Mouse (Mus musculus): ENCODE data around the gene Aqp2. TPM values are rescaled to one million over a fixed set of nuclear protein-coding genes. Genes with fewer than 3 reads are reported as not detected.

The Aqp2 gene
- total and polyA plus RNA-seq, 3 experiments: not detected

DNA sequence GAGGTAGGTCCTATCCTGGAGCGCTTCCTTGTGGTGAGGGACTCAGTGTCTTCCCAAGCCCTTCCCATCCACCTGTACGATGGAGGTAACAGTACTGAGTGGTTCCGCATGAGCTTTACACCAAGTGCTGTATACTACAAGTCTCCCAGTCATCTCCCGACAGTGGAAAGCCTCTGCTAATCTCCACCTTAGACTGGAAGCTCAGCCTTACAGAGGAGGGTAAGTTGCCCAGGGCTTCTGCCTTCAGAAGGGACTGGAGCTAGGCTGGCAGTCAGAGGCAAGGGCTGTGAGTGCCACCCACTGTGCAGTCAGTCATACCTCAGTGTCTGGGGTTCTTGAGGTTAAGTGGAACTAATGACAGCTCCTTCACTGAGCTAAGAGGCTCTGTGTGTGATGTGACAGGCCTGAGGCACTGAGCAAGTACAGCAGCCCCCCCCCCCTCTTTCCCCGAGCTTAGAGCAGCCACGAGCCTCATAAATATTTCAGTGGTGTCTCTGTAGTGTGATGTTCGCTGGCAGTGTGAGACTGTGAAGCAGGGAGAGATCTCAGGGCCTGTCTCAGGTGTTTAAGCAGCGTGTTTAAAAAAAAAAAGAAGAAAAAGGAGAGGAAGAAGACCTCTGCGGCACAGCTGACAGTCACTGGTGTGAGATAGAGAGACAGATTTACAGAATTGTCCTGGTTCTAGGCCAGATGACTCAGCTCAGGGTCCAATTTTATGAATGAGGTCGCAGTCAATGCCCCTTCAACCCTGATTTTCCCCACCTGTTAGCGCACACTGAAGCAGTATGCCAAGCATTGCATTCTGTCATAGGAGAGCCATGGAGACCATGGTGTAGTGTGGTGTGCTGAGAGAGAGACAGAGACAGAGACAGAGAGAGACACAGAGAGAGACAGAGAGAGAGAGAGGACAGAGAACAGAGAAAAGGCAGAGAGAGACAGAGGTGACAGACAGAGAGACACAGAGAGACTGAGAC is 41.7 kb upstream of the Aqp2 start:
- Histone ChIP-seq H3K9ac (ENCODE audit: control insufficient read depth, low read depth, low read length, poor library complexity, severe bottlenecking) (no peak overlapping the region), H3K27me3 (ENCODE audit: control insufficient read depth in 1 of 2, insufficient read depth in 2 of 2, low read length in 2 of 2) (peaks cover 34 to 45% of the 10 kb centered on the region in 2 experiments)
- TF ChIP-seq MAZ (IDR thresholded peaks at IDR 0.05; ENCODE audit: low read depth, low read length): no peak
- TF ChIP-seq TBP (IDR thresholded peaks at IDR 0.05; ENCODE audit: low read depth, low read length): no peak
- TF ChIP-seq CHD2 (IDR thresholded peaks at IDR 0.05; ENCODE audit: low read length): no peak

DNA sequence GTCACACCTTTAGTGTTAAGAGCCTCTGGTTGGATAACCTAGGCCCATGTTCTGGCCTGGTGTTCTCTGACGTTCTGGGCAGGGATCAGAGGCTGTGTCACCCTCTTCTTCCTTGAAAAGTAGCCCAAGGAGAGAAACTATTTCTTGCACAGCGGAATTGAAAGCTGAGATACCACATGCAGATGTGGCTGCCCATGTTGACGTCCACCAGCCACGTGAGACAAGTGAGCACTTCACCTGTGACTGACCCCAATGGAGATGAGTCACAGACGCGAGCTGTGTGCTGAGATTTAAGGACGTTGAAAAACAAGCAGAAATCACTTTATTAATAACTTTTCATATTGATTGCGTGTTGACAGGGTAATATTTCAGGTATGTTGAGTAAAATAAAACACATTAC is 39.0 kb upstream of the Aqp2 start:
- H3K4me1 ChIP-seq (ENCODE audit: control insufficient read depth in 1 of 2, insufficient read depth in 2 of 2, low read length in 2 of 2): no peaks in the 10 kb centered on the region
- no peak for DNase-seq (ENCODE audit: low read depth, low spot score)
- no peaks in the 10 kb centered on the region for H3K36me3 ChIP-seq (ENCODE audit: control insufficient read depth in 1 of 2, insufficient read depth in 2 of 2, low read length in 2 of 2)
- peaks cover 38 to 56% of the 10 kb centered on the region in 2 experiments for H3K27me3 ChIP-seq (ENCODE audit: control insufficient read depth in 1 of 2, insufficient read depth in 2 of 2, low read length in 2 of 2)
- H3K79me2 ChIP-seq (ENCODE audit: control insufficient read depth, insufficient read depth, low read length, poor library complexity): no peaks in the 10 kb centered on the region
- H3K9ac ChIP-seq (ENCODE audit: control insufficient read depth, low read depth, low read length, poor library complexity, severe bottlenecking): no peak overlapping the region
- no peak overlapping the region for H3K27ac ChIP-seq (ENCODE audit: control insufficient read depth, low read depth, low read length)
- TF ChIP-seq MYB (IDR thresholded peaks at IDR 0.05; ENCODE audit: low read depth, low read length) (no peak), RAD21 (IDR thresholded peaks at IDR 0.05; ENCODE audit: low read depth, low read length) (no peak), ZKSCAN1 (IDR thresholded peaks at IDR 0.05; ENCODE audit: low read depth, low read length) (no peak)
- H3K9me3 ChIP-seq (replicated peaks; ENCODE audit: insufficient read depth, low read length): no peaks in the 10 kb centered on the region
- H3K4me3 ChIP-seq (ENCODE audit: control insufficient read depth in 1 of 2, insufficient read depth in 1 of 2, low read depth in 2 of 2, low read length in 2 of 2): no peak overlapping the region

More for the DNA sequence above, 41.7 kb upstream of the Aqp2 start:
- DNase-seq (ENCODE audit: low read depth, low spot score): no peak
- H3K4me1 ChIP-seq (ENCODE audit: control insufficient read depth in 1 of 2, insufficient read depth in 2 of 2, low read length in 2 of 2): no peaks in the 10 kb centered on the region
- no peaks in the 10 kb centered on the region for H3K36me3 ChIP-seq (ENCODE audit: control insufficient read depth in 1 of 2, insufficient read depth in 2 of 2, low read length in 2 of 2)
- no peak overlapping the region for H3K27ac ChIP-seq (ENCODE audit: control insufficient read depth, low read depth, low read length)
- H3K79me2 ChIP-seq (ENCODE audit: control insufficient read depth, insufficient read depth, low read length, poor library complexity): no peaks in the 10 kb centered on the region
- no peak overlapping the region for H3K4me3 ChIP-seq (ENCODE audit: control insufficient read depth in 1 of 2, insufficient read depth in 1 of 2, low read depth in 2 of 2, low read length in 2 of 2)
- no peaks in the 10 kb centered on the region for H3K9me3 ChIP-seq (replicated peaks; ENCODE audit: insufficient read depth, low read length)

DNA sequence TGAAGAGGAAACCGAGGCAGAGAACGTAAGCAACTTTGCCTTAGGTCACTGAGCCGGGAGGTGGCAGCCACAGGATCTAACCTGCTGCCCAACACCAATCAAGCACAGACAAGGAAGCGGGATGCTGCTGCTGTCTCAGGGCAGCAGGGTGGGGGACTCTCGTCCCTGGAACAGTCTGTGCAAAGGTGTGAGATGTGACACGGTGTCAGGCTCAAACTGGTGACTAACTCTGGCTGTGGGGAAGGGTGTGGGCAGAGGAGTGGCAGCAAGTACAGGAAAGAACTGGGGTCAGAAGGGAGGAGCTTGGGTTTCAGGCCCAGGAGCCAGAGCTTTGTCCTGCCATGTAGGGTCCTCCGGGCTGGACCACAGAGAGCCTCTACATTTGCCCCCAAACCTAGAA is 34.8 kb upstream of the Aqp2 start:
- Histone ChIP-seq H3K4me3 (ENCODE audit: control insufficient read depth in 1 of 2, insufficient read depth in 1 of 2, low read depth in 2 of 2, low read length in 2 of 2) (no peak overlapping the region), H3K4me1 (ENCODE audit: control insufficient read depth in 1 of 2, insufficient read depth in 2 of 2, low read length in 2 of 2) (no peaks in the 10 kb centered on the region), H3K27me3 (ENCODE audit: control insufficient read depth in 1 of 2, insufficient read depth in 2 of 2, low read length in 2 of 2) (peaks cover 21 to 40% of the 10 kb centered on the region in 2 experiments), H3K79me2 (ENCODE audit: control insufficient read depth, insufficient read depth, low read length, poor library complexity) (no peaks in the 10 kb centered on the region), H3K36me3 (ENCODE audit: control insufficient read depth in 1 of 2, insufficient read depth in 2 of 2, low read length in 2 of 2) (no peaks in the 10 kb centered on the region), H3K9me3 (replicated peaks; ENCODE audit: insufficient read depth, low read length) (no peaks in the 10 kb centered on the region), H3K9ac (ENCODE audit: control insufficient read depth, low read depth, low read length, poor library complexity, severe bottlenecking) (no peak overlapping the region), H3K27ac (ENCODE audit: control insufficient read depth, low read depth, low read length) (no peak overlapping the region)
- no peak for TF ChIP-seq ZC3H11A (IDR thresholded peaks at IDR 0.05; ENCODE audit: low read depth, low read length)
- no peak for TF ChIP-seq POLR2AphosphoS5 (IDR thresholded peaks at IDR 0.05; ENCODE audit: borderline replicate concordance, low read depth, low read length)
- TF ChIP-seq ZMIZ1 (IDR thresholded peaks at IDR 0.05; ENCODE audit: low read depth, low read length): no peak
- TF ChIP-seq MAFK (IDR thresholded peaks at IDR 0.05; ENCODE audit: borderline replicate concordance, low read depth, low read length): no peak
- TF ChIP-seq MYC (IDR thresholded peaks at IDR 0.05; ENCODE audit: low read depth, low read length): no peak
- no peak for TF ChIP-seq ZNF384 (IDR thresholded peaks at IDR 0.05; ENCODE audit: low read depth, low read length)
- no peak for TF ChIP-seq RCOR1 (IDR thresholded peaks at IDR 0.05; ENCODE audit: low read depth, low read length)
- TF ChIP-seq GABPA (IDR thresholded peaks at IDR 0.05; ENCODE audit: low read depth, low read length): no peak
- TF ChIP-seq TBP (IDR thresholded peaks at IDR 0.05; ENCODE audit: low read depth, low read length): no peak
- no peak for TF ChIP-seq ETS1 (IDR thresholded peaks at IDR 0.05; ENCODE audit: low read depth, low read length)
- TF ChIP-seq NELFE (IDR thresholded peaks at IDR 0.05; ENCODE audit: low read depth, low read length): no peak
- no peak for TF ChIP-seq NRF1 (IDR thresholded peaks at IDR 0.05; ENCODE audit: insufficient read depth, low read depth, low read length, poor library complexity, severe bottlenecking)
- no peak for TF ChIP-seq GATA1 (IDR thresholded peaks at IDR 0.05; ENCODE audit: low read depth, low read length)
- no peak for DNase-seq (ENCODE audit: low read depth, low spot score)
